Mouse (Mus musculus) kidney, adult 2 months (tissue): ENCODE measurements around the gene Atp1a1. TPM values are rescaled to one million over a fixed set of nuclear protein-coding genes. Genes with fewer than 3 reads are reported as not detected.

Experiments
- DNase-seq: peaks from one replicate; pipeline ENCODE4 v3.0.0; 2021
- H3K27ac ChIP-seq: fragments of 200-500 bp; 2 replicates; pipeline ENCODE4 v1.5.1; 2012; ENCODE audit warnings: low read depth, low read length, control low read depth, inconsistent platforms; ENCODE audit not compliant: insufficient read depth
- H3K27me3 ChIP-seq: fragments of 200-500 bp; replicated peaks from 2 replicates; pipeline ENCODE4 v1.6.1; 2012; ENCODE audit warnings: mild to moderate bottlenecking, moderate library complexity, low read length, inconsistent platforms; ENCODE audit not compliant: control insufficient read depth, insufficient read depth
- H3K36me3 ChIP-seq: fragments of 200-500 bp; 2 replicates; pipeline ENCODE4 v1.6.1; 2012; ENCODE audit warnings: mild to moderate bottlenecking, moderate library complexity, low read length, inconsistent platforms; ENCODE audit not compliant: control insufficient read depth, insufficient read depth
- H3K4me1 ChIP-seq: fragments of 200-500 bp; 2 replicates; pipeline ENCODE4 v1.6.1; 2011; ENCODE audit warnings: low read length; ENCODE audit not compliant: control insufficient read depth, insufficient read depth
- H3K4me3 ChIP-seq: fragments of 200-500 bp; 2 replicates; pipeline ENCODE4 v1.5.1; 2011; ENCODE audit warnings: mild to moderate bottlenecking, low read depth, low read length, control low read depth; ENCODE audit not compliant: insufficient read depth
- CTCF ChIP-seq: fragments of 200-500 bp; conservative IDR thresholded peaks from 2 replicates; pipeline ENCODE4 v1.5.1; 2011; ENCODE audit warnings: low read depth, mild to moderate bottlenecking, control low read depth, low read length, moderate library complexity, mixed read lengths; ENCODE audit not compliant: insufficient read depth, insufficient read length
- POLR2A ChIP-seq: fragments of 200-500 bp; IDR thresholded peaks from one replicate; pipeline ENCODE4 v1.6.1; 2011; ENCODE audit warnings: low read depth, low read length, control low read depth
- WGBS: fragments of 180-500 bp; shearing (Covaris S2); methylation state at CpG from one replicate; pipeline ENCODE4 v1.1.7; 2018; 5-methylcytosine and 5-hydroxymethylcytosine counted together
- polyA plus RNA-seq: library from polyadenylated mRNA; depleted of rRNA; stranded (reverse); fragments of >200 nt; gene quantifications from 2 replicates; pipeline ENCODE4 v1.2.3, GENCODE M21; 2012

Gene Atp1a1
- polyA plus RNA-seq, 1 experiment, result 2,267 TPM

DNA sequence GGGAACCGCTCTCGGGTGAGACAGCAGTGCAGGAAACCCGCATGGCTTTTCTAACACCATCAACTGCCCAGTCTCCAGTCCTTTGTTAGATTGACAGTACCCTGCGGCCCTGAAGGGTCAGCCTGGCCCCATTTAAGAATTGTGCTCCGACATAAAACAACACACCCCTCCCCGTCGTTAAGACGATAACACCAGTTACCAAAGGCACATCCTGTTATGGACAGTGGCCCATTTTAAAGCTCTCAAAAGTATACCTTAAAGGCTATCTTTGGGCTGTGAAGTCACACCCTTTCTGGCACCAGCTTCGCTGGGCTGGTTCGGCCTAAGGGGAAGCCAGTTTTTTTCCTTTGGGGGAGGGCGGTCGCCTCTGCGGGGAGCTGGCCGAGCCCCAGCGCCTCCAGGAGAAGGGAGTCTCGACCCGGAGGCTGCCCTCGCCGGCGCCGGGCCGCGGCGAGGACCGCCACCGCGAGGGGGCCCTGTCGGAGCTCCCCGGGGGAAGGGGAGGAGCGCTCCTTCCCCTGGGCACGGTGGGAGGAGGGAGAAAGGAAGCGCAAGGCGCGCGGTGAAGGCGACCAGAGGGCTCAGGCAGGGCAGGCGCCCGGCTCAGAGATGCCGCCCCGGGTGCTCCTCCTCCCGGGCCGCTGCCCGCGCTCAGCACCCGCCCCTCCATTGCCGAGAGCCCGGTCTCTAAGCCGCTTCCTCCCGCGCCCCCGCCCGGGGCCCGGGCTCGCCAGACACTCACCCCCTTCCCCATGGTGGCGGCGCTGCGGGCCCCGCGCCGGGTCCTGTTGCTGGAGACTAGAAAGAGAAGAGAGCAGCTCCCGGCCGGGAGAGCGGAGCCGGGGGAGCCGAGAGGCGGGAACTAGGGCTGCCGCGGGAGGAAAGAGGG, 579 bp downstream of the Atp1a1 start:
- peak overlapping the region; percentile 95 for H3K27ac ChIP-seq
- H3K27me3 ChIP-seq, result no peaks in the 10 kb centered on the region
- DNase-seq, result peak; percentile 88
- H3K4me3 ChIP-seq, result peak overlapping the region; percentile 83
- peak; percentile 34 for TF ChIP-seq CTCF
- peak; percentile 57 for TF ChIP-seq POLR2A
- peaks cover 13% of the 10 kb centered on the region for H3K4me1 ChIP-seq
- H3K36me3 ChIP-seq, result peaks cover 8% of the 10 kb centered on the region; the same call in 1 of the 2 replicates
- under 1% methylated on average over 61 of the region's 68 CpGs for WGBS

DNA sequence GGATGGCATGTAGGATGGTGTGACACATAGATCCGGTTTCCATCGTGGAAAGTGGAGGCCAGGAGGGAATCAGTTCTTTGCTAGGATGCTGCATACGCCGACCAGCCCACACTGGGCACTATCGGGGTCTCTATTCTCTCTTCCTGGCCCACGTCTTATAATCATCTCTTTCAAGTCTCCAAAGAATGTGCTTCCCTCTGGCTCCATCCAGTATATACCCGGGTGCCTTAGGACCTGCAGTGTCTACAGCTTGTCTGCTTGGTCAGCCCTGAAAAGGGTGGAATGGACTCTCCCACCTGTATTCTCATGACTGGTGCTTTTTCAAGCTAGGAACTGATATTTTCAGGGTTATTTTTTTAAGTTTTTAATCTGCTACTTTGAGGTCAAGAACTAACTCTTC, 1.3 kb downstream of the Atp1a1 start:
- peak overlapping the region; percentile 83 for H3K4me3 ChIP-seq
- H3K36me3 ChIP-seq, result peaks cover 8% of the 10 kb centered on the region; the same call in 1 of the 2 replicates
- no peaks in the 10 kb centered on the region for H3K27me3 ChIP-seq
- peak overlapping the region; percentile 95 for H3K27ac ChIP-seq
- peak; percentile 15 for TF ChIP-seq POLR2A
- no peak for TF ChIP-seq CTCF
- DNase-seq, result peak; percentile 44
- WGBS, result 18% methylated on average over 7 of the region's 7 CpGs
- peaks cover 14% of the 10 kb centered on the region for H3K4me1 ChIP-seq

DNA sequence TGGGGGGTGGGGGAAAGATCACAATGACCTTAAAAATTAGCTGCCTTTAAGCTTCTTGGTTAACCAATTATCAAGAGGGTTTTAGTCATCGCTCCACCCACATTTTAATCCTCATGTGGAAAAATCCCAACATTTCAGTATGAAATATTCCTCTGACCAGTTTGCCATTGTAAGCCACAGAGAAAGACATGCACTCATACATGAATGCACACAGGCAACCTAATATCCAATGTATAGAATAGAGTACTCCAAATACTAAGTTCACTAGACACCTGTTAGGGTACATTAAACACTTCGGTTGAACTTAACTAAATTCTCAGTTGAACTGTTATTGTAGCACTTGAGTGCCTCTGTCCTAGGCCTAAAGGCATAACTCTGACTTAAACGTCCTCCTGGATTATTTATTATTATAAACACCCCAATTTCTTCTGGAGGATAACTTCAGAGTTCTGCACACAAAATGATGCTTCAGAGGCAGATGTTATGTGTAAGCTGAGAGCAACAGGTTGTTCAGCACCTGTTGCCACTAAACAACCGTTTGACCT, 1.9 kb downstream of the Atp1a1 start:
- Histone ChIP-seq H3K36me3 (peaks cover 8% of the 10 kb centered on the region; the same call in 1 of the 2 replicates), H3K4me3 (peak overlapping the region; percentile 83), H3K27ac (peak overlapping the region; percentile 95), H3K4me1 (peaks cover 14% of the 10 kb centered on the region), H3K27me3 (no peaks in the 10 kb centered on the region)
- TF ChIP-seq CTCF, result no peak
- TF ChIP-seq POLR2A, result no peak
- WGBS, result 28% methylated on average over 4 of the region's 4 CpGs
- peak; percentile 58 for DNase-seq

DNA sequence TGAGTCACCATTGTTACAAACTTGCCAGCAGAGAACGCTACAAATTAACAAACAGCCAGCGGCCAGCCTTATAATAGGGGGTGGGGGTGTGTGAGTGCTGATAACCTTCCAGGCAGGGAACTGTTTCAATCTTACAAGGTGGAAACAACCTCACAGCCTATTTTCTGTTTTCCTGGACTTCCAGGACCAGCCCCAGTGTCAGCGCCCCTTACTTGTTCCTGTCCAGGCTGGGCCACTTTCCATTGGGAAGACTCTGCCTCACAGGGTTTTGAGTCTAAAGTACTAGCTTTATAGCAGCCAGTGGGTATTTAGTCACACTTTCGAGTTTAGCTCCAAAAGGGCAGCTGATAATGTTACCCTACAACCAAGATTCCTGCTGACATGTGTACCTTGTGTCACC, 2.8 kb downstream of the Atp1a1 start:
- peaks cover 19% of the 10 kb centered on the region for H3K4me1 ChIP-seq
- DNase-seq, result peak; percentile 74
- no peaks in the 10 kb centered on the region for H3K27me3 ChIP-seq
- H3K4me3 ChIP-seq, result peak overlapping the region; percentile 66
- peak overlapping the region; percentile 95 for H3K27ac ChIP-seq
- no peak for TF ChIP-seq POLR2A
- no peak for TF ChIP-seq CTCF
- H3K36me3 ChIP-seq, result peaks cover 8% of the 10 kb centered on the region; the same call in 1 of the 2 replicates
- WGBS, result 24% methylated on average over 4 of the region's 4 CpGs

DNA sequence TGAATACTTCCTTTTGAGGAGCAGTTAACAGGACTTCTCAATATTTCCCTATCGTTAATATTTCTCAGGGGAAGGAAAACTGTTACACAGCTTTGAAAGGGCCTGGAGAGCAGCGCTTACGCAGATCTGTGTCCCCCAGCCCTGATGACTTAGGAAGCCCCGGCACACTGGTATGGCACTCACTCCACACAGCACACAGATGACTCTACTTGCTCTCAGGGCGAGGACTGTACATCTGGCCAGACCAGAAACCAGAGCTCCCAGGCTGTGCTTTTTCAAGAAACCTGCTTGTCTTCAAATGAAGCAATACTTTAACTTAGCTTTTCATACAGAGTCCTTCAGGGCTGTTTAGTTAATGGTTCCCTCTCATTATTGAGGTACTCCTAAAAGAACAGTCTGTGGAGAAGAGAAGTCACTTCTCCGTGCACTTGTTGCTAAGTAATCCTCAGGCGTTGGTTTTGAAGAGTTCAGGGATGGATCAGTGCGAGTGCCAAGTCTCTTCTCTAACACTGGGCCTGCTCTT, 3.4 kb downstream of the Atp1a1 start:
- Histone ChIP-seq H3K27me3 (no peaks in the 10 kb centered on the region), H3K4me1 (peaks cover 25% of the 10 kb centered on the region), H3K4me3 (peak overlapping the region; percentile 66), H3K27ac (peak overlapping the region; percentile 95), H3K36me3 (peaks cover 13% of the 10 kb centered on the region; the same call in 1 of the 2 replicates)
- TF ChIP-seq CTCF, result no peak
- TF ChIP-seq POLR2A, result peak; percentile 7
- WGBS, result 28% methylated on average over 8 of the region's 8 CpGs
- DNase-seq, result peak; percentile 25

DNA sequence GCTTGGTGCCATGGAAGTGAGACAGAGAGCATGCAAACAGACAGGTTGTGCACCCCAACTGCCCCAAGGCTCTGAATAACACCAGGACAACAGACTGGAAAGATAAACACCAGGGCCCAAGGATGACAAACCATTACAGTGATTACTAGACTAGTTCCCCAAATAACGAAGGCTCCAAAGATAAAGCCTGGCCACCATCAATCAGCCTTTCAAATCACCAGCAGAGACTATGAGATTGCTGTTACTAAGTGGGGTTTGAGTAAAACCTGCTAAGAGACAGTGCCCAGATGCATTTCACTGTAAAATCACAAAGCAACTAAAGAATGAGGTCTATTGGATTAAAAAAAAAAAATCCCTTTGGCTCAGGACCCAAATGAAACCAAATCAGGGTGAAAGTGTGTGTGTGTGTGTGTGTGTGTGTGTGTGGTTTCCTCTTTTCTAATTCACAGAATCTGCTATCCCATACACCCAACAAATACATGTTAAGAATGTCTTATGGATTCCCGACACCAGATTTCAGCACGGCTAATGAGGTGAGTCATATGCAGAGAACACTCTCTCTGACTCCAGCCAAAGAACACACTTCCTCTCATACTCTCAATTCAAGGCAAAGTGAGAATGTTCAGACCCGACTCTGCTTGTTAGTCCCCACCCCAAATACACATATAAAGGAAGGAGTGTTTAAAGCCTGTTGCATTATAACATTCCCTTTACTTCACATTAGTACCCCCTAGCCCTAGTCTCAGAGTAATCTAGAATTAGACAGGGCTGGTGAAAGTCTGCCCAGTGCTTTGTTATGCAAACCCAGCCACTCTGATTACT, 4.4 kb downstream of the Atp1a1 start:
- WGBS, result 6% methylated on average over 4 of the region's 4 CpGs
- H3K27me3 ChIP-seq, result no peaks in the 10 kb centered on the region
- peaks cover 18% of the 10 kb centered on the region for H3K36me3 ChIP-seq
- TF ChIP-seq CTCF (no peak), POLR2A (no peak)
- H3K4me3 ChIP-seq, result peak overlapping the region; percentile 66
- H3K4me1 ChIP-seq, result peaks cover 29% of the 10 kb centered on the region
- peak; percentile 37 for DNase-seq
- peak overlapping the region; percentile 95 for H3K27ac ChIP-seq
